Mouse (Mus musculus): ENCODE measurements at regions not wholly inside any gene's neighbourhood (a gene's known extent, or its start where the extent isn't known, plus 50 kb on each side); places are given as distances from the start of the nearest gene placed in this dataset.
"Not testable (repeated sequence)": the region's sequence is repeated elsewhere in the genome, so short reads cannot be mapped to it uniquely, and the experiment has no call there.

DNA sequence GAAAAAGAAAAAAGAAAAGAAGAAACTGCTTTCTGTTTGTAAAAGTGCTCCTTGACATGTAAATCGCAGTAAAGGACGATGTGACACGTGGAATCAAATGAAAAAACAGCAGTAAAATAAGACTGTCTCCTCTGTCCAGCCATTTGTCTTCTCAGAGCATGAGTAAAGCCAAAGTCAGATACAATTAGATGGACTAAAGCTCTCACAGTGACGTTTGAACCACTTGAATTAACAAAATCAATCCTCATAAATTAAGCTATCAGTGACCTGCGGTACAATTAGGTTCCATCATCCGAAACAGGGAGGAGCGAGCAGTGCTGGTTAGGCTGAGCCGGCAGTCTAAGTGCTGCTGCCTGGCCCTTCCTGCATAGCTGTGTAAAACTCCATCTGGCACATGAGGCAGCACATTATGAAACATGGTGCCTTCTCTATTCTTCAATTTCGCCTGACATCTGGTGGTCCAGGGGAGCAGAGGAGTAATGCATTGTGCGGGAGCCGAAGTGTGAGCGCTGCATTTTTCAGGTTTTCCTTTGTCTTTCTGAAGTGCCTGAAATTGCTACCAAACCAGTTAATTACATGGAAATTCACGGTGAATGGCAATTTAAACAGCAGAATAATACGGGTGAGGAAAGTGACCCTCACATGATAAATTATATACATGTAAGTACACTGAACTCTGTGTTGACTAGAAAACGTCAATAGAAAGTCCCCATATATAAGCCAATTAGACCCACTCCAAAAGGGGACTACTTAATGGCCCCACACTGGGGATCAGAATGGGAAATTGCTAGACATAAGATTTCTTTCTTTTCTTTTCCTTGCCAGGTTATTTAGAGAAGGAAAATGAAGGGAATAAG lies 118.1 kb downstream of the Mmrn1 start:
- peak; percentile 7 to 21 for DNase-seq (ENCODE audit: extremely low spot score in 1 of 2, low spot score in 1 of 2)

DNA sequence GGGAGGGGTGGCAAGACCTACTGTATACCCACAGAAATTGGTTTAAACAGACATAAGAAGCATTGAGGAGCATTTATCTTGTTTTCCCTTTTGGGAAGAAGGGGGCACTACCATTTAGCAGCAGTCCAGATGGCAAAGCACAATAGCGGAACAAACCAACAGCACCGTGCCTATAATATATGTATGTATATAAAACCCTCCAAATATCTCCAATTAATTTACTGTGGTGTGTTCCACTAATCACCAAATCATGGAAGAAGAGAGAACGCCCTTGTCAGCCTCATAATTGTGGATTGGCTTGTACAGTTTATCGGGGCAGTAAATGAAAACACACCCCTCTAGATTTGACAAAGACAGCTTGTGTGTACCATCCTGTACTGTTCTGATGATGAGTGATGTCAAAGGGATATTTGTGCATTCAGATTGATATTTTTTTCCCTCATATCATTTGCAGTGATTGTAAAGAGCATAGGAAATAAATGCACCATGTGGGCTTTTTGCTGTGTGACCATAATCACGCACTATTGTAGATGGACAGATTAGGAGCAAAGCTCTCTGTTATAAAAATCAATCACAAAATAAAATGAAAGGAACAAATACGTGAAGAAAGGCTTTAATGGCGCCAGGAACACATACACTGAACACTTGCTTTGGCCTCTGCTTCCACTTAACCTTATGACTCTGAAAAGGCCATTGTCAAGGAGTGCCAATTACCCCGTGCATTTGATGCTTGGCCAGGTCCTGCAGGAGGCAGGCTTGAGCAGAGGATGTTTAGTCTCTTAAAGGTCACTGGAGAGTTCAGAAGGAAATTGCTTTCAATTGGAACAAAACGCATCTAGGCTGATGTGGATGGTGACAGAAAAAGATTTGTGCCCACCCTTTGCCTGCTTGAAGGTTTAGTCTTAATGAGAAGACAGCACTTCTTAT lies 119.0 kb downstream of the Mmrn1 start:
- no peak for DNase-seq (ENCODE audit: extremely low spot score in 1 of 2, low spot score in 1 of 2)

DNA sequence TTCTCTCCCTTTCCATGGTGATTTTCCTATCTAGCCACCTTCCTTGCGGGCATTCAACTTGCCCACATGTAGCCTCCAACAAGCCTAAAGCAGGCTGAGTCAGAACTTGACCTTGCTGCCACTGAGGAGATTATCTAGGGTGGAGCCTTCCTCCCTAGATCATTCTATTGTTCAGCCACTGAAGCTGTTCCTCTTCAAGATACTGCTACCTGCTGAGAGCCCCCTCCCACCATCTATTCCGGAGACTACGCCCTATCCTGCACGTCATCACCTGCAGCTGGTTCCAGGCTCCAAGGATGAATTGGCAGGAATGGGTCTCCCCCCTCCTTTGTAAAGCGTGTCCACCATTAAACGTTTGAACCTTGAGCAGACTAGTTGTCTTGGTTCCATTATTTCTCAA lies 122.9 kb downstream of the Mmrn1 start:
- not testable (repeated sequence) for DNase-seq (ENCODE audit: extremely low spot score in 1 of 2, low spot score in 1 of 2)

DNA sequence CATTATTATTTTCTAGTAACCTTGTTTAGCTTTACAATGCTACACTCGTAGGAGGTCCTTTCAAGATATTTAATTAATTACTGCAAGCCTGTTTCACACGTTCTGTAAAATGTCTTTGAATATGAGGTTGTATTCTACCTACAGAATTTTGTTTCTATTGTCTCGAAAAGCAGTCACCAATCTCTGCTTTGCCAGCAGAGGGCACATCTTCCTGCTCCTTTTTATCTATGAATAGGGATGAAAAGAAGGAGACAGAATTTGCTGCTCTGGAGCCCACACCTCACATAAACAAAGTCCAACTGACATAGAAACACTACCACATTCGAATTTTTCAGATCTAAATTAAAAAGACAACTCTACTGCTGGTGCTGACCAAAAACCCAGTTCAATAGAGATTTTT lies 117.0 kb upstream of the Ccser1 start:
- peak in 1 of 2 experiments; percentile 17 for DNase-seq (ENCODE audit: extremely low spot score in 1 of 2, low spot score in 1 of 2)

DNA sequence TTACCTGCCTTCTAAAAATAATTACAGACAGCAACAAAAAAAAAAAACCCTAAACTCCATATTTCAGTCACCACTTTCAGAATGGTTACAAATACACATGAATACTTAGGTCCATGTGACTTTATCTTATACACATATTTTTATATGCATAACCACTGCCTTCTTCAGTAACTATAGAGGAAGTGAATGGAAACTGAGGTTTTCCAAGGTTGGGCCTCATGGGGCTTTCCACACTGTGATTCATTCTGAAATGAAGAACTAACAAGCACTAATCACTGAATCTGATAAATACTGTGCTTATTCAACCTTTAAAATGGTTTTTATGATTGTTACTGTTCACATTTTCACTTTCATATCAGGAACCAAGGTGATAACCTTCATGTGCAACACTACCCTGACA lies 114.4 kb upstream of the Ccser1 start:
- no peak for DNase-seq (ENCODE audit: extremely low spot score in 1 of 2, low spot score in 1 of 2)

DNA sequence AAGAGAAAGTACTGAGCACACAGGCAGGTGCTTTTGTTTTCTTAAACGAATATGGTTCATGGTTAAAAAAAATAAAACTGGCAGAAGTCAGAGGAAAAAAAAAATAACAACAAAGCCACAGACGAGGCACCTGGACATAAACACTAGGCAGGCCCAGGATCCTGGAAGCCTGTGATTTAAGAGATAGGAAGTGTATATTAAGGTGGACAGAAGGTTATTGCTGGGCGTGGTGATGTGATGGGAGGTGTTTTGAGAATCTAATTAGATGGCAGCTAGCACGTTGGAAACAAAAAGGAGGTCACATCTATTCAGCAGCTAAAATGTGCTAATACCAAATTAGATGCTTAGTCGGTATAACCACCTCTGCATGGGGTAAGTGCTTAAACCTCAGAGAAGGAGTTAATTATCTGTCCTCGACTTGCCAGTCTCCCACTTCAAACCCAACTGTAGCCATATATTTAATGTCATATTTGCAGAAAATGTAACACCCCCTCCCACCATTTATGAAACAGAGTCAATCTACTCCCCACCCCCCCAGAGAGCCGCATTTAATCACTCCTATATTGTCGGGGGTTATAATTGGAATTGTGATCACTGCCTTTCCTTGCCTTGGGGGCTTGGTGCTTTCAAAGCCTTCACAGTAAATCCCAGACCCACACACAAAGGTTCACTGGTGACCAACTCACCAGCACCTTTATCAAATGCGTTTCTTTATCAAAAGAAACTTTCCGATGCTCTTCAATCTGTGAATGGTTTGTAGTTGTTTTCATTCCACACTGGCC lies 113.4 kb upstream of the Ccser1 start:
- no peak for DNase-seq (ENCODE audit: extremely low spot score in 1 of 2, low spot score in 1 of 2)

DNA sequence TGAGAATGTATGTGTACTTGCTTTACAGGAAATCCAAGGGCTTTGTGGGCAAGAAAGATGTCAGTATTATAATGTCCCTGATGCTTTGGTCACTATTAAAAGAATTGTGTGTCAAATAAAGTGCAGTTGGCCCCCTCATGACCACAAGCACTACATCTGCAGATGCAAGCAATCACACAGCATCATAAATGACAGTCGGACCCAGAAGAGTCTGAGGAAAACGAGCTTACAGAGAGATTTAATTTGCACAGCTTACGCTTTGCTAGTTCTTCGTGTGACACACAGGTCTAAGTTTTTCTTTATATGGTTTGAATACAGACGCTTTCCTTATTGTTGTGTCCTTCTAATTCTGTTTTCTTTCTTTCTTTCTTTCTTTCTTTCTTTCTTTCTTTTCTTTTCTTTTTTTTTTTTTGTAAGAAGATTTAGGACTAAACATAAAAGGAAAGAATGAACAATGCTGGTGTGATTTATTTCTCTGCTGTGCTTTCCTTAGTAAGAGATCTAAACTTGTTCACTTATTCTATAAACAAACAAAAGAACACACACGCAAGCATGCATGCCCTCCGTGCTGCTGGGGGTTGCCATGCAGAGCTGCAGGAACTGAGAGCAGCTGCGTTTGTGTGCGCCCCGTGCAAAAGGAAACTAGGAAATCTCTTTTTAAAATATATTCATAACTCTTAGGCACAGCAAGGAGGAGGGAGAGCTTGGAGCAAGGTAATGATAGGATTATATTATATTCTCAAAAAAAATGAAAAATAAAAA lies 112.6 kb upstream of the Ccser1 start:
- DNase-seq (ENCODE audit: extremely low spot score in 1 of 2, low spot score in 1 of 2), result no peak

DNA sequence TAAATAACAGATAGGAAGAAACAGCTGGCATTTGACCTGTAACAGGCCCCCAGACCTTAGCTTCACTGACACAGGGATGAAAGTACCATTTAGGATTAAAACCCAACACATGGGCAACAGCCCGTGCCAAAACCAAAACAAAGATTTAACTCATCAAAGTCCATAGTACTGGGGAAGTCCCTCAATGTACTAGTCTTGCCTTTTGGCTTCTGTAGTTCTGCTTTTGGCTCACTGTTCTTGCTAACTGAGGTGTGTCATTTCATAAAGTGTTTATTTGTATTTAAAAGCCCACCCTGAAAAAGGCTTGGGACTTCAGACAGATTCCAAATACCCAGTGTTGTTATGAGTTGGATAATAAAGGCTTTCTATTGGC lies 112.0 kb upstream of the Ccser1 start:
- DNase-seq (ENCODE audit: extremely low spot score in 1 of 2, low spot score in 1 of 2), result no peak

DNA sequence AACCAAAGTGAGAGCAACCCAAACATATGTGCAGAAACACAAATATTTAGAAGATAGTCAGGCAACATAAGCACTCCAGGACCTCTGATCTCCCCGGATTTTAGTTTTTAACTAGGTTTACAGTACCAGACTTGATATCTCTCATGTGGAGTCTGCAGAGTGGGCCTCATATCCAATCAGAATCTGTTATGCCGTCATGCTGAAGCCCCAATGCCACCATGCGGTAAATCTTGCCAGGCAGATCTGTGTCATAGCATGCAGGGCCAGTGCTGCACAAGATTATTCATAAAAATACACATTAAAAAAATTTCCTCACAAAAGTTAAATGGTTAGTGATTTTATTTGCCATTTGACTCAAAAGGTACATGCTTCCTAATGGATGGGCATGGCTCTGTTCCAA lies 106.9 kb upstream of the Ccser1 start:
- DNase-seq (ENCODE audit: extremely low spot score in 1 of 2, low spot score in 1 of 2), result no peak

DNA sequence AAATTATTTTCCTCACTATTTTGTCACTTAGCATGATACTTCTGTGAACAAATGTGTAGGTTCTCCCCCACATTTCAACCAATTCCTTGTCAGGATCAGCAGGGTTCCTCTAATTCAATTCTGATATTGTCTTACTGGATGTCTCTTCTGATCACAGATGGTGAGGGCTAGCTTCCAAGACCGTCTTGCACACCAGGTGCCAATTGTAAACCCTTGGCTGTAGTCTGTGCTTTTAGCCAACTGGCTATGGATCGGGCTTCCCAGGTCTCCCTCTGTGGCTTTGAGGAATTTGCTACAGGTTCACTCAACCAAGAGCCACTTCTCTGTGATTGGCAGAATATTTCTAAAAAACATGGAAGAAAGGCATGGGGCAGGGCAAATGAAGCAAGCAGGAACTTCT lies 106.3 kb upstream of the Ccser1 start:
- no peak for DNase-seq (ENCODE audit: extremely low spot score in 1 of 2, low spot score in 1 of 2)

DNA sequence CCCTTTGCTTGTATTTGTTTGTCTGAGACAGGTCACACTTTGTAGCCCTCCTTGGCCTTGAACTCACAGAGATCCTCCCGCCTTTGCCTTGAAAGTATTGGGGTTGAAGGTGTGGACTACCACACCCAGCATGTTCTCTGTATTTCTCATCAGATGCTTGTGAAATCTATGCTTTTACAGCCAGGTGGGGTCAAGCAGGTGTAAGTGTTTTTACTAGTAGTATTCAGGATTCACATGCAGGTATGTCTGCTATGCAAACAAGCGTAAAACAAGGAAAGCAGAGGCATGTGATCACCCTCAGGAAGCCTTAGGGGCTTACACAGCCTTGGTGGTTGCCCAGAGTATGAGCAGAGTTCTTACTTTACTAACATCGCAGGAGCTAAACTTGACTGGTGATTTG lies 105.4 kb upstream of the Ccser1 start:
- DNase-seq (ENCODE audit: extremely low spot score in 1 of 2, low spot score in 1 of 2), result no peak

DNA sequence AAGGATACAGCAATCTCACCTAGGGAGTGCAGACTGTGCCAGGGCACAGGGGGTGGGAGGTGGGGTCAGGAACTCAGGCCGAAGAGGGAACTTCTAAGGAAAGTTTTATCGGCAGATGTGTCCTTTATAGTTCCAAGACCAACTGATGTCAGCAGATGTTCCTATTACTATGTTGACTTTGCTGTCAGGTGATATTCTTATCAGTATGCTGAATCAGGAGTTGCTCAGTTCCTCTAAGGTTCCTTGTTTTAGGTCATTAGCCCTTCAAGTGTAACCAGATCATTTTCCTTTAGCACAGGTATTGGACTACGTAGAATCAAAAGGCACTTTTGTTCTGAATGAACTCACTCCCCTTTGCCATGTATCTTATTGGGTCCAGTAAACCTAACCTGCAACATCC lies 101.6 kb upstream of the Ccser1 start:
- DNase-seq (ENCODE audit: extremely low spot score in 1 of 2, low spot score in 1 of 2), result no peak

DNA sequence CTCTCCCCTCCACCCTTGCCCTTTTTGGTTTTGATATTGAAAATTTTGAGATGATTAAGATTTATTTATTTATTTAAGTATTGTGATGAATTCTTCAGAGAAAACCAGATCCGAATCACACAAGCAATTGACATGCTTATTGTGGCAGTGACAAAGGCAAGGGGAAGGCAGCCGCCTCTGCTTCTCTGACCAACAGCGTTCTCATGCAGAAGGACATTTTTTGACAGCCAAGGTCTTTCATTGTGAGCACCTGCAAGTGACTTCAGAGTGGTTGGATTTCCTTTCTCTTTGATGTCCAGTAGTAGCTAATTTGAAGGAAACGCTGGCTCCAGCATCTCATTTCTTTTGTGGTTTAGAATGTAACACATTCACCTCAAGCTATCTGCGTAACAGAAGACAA lies 99.5 kb upstream of the Ccser1 start:
- DNase-seq (ENCODE audit: extremely low spot score in 1 of 2, low spot score in 1 of 2), result no peak

DNA sequence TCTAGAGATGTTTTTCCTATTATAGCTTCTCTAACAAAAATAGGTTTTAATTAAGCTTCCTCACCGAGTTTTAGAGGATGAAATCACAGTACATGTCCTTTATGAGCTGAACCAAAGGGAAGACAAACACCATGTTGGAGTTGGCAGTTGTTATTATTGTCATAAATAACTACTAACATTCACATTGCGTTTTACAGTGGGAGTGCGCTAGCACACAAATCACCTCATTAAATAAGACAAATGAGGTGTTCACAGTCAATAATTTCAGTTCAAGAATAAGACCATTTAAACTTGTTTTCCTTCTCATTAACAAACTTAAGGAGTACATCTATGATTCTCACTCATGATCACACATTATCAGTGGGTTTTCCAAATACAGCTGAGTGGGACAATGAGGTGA lies 96.8 kb upstream of the Ccser1 start:
- DNase-seq (ENCODE audit: extremely low spot score in 1 of 2, low spot score in 1 of 2), result no peak

DNA sequence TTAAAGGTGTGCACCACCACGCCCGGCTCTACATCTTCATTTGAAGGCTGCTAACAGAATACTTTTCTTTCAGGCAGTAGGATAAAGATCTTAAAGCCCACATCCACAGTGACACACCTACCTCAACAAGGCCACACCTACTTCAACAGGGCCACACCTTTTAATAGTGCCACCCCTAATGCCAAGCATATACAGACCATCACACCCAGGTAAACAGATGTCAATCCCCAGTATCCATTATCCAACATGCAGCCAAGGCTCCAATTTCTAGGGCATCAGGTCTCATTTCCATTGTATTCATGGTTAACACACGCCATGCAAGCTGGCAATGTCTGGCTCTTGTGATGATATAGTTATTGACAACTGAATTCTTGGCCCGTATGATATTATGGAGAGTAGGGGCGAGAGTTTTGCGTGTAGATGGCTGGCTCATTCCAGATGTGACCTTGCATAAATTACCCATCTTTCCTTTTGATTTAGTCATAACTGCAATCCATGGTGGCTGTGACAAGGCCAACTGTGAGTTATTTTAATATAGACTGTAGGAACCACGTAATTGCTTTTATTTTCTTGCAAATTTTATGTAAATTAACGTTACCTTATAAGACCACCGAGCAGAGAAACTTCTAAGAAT lies 80.7 kb upstream of the Ccser1 start:
- DNase-seq (ENCODE audit: extremely low spot score in 1 of 2, low spot score in 1 of 2), result no peak

DNA sequence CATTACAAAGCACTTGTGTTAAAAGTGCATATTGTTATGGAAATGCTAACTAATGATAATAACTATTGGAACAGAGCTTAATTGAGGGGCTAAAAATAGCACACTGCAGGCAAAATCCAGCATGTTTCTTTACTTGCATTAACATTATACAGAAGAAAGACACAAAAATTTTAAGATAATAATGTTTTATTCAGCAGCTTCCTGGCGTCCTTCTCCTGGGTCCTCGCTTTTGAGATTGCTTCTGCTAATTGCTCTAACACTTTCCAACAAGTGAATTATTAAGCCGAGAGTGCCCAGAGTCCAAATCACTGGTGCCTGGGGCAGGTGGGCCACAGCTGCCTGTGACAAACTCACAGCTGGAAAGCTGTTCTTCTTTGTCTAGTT lies 80.2 kb upstream of the Ccser1 start:
- DNase-seq (ENCODE audit: extremely low spot score in 1 of 2, low spot score in 1 of 2), result no peak

DNA sequence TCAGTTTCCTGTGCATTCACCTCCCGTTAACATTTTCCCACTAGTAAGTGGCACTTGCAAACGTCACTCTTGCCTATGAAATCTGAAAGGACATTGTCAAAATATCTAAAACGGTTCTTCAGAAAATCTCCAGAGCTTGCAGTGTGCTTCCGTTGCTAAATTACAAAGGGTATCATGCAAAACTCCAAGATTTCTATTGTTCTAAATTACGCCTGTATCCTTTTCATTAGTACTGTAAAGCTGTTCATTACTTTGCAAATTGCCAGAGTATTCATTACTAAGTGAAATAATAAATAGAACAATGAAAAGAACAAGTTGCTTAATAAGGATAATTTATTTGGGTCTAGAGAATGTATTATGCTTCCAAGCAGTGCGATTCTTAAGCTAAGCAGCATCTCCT lies 78.2 kb upstream of the Ccser1 start:
- DNase-seq (ENCODE audit: extremely low spot score in 1 of 2, low spot score in 1 of 2), result no peak

DNA sequence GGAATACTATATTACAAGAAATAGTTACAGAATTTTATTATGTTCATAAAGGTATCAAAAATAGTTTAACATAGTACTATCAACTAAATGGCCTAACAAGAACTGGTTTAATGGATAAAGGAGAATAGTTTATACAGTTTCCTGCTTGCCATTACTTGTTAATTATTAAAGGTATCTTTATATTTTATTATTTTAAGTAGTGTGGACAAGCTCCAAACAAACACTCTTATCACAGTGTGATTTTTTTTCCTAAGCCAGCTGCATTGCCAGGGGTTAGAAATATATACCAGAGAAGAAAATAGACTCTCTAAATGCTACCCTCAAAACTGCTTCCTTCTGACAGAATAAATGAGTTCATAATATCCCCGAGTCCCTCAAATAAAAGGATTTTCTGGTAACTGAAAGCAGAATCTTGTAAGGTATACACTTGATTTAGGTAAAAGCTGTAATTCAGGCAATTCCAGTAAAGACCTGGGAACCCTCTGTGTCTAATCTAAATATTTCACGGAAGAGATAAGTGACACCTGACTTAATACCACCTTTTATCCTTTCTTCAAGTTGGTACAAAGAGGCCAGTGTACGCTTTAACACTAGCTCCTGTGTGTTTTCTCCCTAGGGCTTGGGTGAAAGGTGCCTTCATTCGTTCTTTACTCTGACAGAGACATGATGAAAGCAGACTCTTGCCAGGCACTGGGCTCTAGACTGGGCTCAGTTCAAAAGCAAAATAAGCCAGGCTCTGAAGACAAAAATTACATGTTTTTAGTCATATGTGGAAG lies 76.5 kb upstream of the Ccser1 start:
- no peak for DNase-seq (ENCODE audit: extremely low spot score in 1 of 2, low spot score in 1 of 2)

DNA sequence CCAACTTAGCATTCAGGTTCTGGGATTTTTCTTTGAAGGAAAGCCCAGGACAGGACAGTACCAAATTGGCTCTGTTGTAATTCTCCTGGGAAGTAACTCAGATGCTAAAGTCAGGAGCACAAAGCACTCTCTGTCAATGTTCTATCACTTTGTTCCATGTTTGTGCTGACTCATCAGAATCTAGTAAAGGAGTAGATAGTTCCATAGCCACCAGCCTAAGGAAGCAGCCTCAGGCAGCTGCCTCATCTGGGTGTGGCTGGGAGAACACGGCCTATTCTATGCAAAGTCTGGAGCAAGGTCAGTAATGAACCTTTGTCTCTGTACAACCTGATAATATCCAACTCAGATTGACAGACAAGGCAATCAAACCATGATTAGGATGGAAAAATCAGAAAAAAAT lies 64.9 kb upstream of the Ccser1 start:
- DNase-seq (ENCODE audit: extremely low spot score in 1 of 2, low spot score in 1 of 2), result no peak
